Mouse (Mus musculus) E14TG2a.4 (cell line): ENCODE results near the gene Cyp2d9.
"Not testable (repeated sequence)": the region's sequence is repeated elsewhere in the genome, so short reads cannot be mapped to it uniquely, and the experiment has no call there.

Experiments used
- H3K27me3 ChIP-seq: 2 replicates; pipeline ENCODE4 v1.6.1; 2014; ENCODE audit warnings: low read length, control low read depth; ENCODE audit not compliant: insufficient read depth
- H3K36me3 ChIP-seq: 2 replicates; pipeline ENCODE4 v1.6.1; 2014; ENCODE audit warnings: low read length, control low read depth; ENCODE audit not compliant: insufficient read depth
- H3K4me1 ChIP-seq: replicated peaks from 2 replicates; pipeline ENCODE4 v1.6.1; 2014; ENCODE audit warnings: low read depth, low read length, control low read depth
- H3K4me3 ChIP-seq: replicated peaks from 2 replicates; pipeline ENCODE4 v1.5.1; 2014; ENCODE audit warnings: mild to moderate bottlenecking, low read length
- H3K9me3 ChIP-seq: 2 replicates; pipeline ENCODE4 v1.6.1; 2014; ENCODE audit warnings: low read length, control low read depth
- CTCF ChIP-seq: conservative IDR thresholded peaks from 2 replicates; pipeline ENCODE4 v1.5.1; 2014; ENCODE audit warnings: low read length
- NANOG ChIP-seq: IDR thresholded peaks from 2 replicates; pipeline ENCODE4 v1.6.1; 2014; ENCODE audit warnings: borderline replicate concordance, low read length, mixed read lengths
- POU5F1 ChIP-seq: IDR thresholded peaks from 2 replicates; pipeline ENCODE4 v1.6.1; 2014; ENCODE audit warnings: low read length, borderline replicate concordance

Cyp2d9 gene

GRCm38 (mm10) chr15:82433137-82433536 is at the start of gene Cyp2d9:
Gene Cyp2d9 (plus strand): TSS chr15:82433437.
- Histone ChIP-seq H3K27me3 (no peaks in the 10 kb centered on the region), H3K4me1 (no peaks in the 10 kb centered on the region), H3K9me3 (peaks cover 71% of the 10 kb centered on the region), H3K4me3 (no peak within 1 kb of the TSS), H3K36me3 (no peaks in the 10 kb centered on the region)
- no peak for TF ChIP-seq POU5F1
- no peak for TF ChIP-seq NANOG
- TF ChIP-seq CTCF = no peak

DNA sequence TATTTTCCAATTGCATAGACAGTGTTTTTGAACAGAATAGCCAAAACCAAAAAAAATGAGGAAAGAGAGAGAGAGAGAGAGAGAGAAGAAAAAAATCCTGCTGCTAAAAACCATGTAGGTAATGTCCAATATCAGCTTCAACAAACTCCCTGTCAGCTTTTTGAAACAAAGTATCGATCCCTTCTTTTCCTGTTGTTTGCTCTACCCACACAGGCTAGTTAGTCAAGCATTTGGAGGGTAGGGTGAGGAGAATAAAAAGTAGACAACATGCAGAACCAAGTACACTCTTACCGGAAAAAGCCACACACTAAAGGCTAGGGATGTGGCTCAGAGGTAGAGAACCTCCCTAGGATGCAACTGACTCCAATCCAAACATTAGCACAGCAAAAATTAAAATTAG is 47.5 kb upstream of the Cyp2d9 start:
- no peaks in the 10 kb centered on the region for H3K36me3 ChIP-seq
- no peak for TF ChIP-seq POU5F1
- no peak for TF ChIP-seq NANOG
- TF ChIP-seq CTCF = no peak
- no peaks in the 10 kb centered on the region for H3K27me3 ChIP-seq
- no peak overlapping the region for H3K4me3 ChIP-seq
- peaks cover 18% of the 10 kb centered on the region for H3K9me3 ChIP-seq
- H3K4me1 ChIP-seq = 0 out of 2 replicates have a peak, but pooled peaks cover 2% of the 10 kb centered on the region

DNA sequence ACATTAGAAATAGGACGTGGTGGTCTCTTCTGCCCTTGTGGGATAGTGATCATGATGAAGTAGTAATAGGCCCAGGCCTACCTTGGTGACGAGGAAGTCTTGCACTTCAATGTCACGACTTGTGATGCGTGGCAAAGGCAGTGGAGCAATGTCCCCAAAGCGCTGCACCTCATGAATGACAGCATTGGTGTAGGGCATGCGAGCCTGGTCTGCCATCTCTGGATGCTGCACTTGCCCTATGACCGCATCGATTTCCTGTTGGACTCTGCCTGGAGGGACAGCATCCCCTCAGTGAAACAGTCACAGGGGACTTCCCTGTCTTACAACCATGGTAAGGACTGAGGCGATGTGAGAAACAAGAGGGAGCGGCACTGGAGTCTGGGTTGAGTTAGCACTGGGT is 43.3 kb upstream of the Cyp2d9 start:
- H3K36me3 ChIP-seq, H3K27me3 ChIP-seq, H3K4me1 ChIP-seq, H3K4me3 ChIP-seq, H3K9me3 ChIP-seq: not testable (repeated sequence)

GRCm38 (mm10) chr15:82393922-82394321 is 39.3 kb upstream of the Cyp2d9 start, which contains the start of gene Cyp2d11:
Gene Cyp2d11 (minus strand): TSS chr15:82394022.
- not testable (repeated sequence) for H3K27me3 ChIP-seq, H3K4me1 ChIP-seq, H3K36me3 ChIP-seq, H3K9me3 ChIP-seq, H3K4me3 ChIP-seq

DNA sequence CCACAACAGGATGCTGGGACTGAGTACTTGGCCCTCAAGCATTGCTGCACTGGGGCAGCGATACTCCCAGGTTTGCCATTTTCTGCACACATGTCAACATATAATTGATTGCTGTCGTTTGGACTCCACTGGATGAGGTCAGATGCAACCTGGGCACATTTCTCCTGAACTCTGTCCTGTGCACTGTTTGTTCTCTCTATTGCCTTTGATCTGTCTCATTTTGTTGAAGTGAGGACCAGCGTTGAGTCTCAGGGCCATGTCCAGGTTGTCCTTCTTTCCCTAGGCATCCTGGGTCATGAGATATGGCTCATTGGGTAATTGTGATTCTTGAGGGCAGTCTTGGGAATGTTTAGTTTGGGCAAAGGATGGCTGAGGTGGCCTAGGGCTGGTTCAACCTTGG is 37.3 kb upstream of the Cyp2d9 start:
- not testable (repeated sequence) for H3K36me3 ChIP-seq, H3K4me1 ChIP-seq, H3K27me3 ChIP-seq, H3K9me3 ChIP-seq, H3K4me3 ChIP-seq

DNA sequence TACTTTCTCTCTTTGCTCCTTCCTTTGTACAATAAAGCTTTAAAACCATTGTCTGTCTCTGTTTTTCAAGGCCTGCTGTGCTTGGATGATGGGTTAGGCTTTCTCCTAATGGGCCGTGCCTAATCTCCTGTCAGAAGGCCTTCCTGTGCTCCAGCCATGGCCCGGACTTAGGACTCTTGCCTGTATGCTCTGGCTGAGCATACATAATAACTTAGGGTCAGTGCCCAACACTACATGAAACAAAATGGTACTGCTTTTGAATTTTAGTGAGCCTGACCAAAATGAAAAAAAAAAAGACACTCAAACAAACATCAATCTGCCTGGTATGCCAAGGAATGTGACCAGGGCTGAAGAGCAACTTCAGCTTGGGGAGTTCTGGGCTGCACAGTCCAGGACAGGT is 31.7 kb upstream of the Cyp2d9 start:
- no peaks in the 10 kb centered on the region for H3K36me3 ChIP-seq
- H3K4me3 ChIP-seq = no peak overlapping the region
- H3K9me3 ChIP-seq = no peaks in the 10 kb centered on the region
- H3K27me3 ChIP-seq = no peaks in the 10 kb centered on the region; the same call in 1 of the 2 replicates
- no peaks in the 10 kb centered on the region for H3K4me1 ChIP-seq
- TF ChIP-seq CTCF = no peak
- TF ChIP-seq NANOG = no peak
- TF ChIP-seq POU5F1 = no peak

GRCm38 (mm10) chr15:82402106-82402505 is 31.1 kb upstream of the Cyp2d9 start:
- H3K9me3 ChIP-seq = no peaks in the 10 kb centered on the region
- TF ChIP-seq CTCF = no peak
- no peak for TF ChIP-seq NANOG
- TF ChIP-seq POU5F1 = no peak
- no peaks in the 10 kb centered on the region; the same call in 1 of the 2 replicates for H3K27me3 ChIP-seq
- no peaks in the 10 kb centered on the region for H3K4me1 ChIP-seq
- H3K4me3 ChIP-seq = no peak overlapping the region
- H3K36me3 ChIP-seq = no peaks in the 10 kb centered on the region

DNA sequence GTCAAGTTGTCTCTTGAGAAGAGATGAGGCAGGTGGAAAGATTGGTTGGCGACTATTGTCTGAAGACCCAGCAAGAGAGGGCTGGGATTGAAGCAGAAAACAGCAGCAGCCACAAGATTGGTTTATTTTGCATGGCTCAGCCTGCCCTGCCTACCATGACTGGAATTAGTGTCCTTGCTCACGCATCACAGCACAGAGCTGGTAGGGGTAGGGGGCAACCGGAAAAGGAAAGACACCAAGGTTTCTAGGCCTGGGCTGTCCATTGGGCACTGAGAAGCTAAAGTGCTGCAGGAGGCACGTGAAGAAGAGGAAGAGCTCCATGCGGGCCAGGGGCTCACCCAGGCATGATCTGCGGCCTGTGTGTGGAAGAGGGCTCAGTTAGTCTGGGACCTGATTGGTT is 30.5 kb upstream of the Cyp2d9 start:
- TF ChIP-seq POU5F1 (no peak), CTCF (no peak), NANOG (no peak)

DNA sequence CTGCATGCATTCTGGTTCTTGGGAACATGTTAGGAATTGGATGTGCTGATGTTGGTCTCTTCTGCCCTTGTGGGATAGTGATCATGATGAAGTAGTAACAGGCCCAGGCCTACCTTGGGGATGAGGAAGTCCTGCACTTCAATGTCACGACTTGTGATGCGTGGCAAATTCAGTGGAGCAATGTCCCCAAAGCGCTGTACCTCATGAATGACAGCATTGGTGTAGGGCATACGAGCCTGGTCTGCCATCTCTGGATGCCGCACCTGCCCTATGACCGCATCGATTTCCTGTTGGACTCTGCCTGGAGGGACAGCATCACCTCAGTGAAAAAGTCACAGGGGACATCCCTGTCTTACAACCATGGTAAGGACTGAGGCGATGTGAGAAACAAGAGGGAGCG is 29.6 kb upstream of the Cyp2d9 start:
- no peak for TF ChIP-seq POU5F1
- TF ChIP-seq CTCF = no peak
- TF ChIP-seq NANOG = no peak
- no peaks in the 10 kb centered on the region; the same call in 1 of the 2 replicates for H3K27me3 ChIP-seq
- peaks cover 5% of the 10 kb centered on the region for H3K9me3 ChIP-seq
- H3K4me1 ChIP-seq = no peaks in the 10 kb centered on the region
- no peaks in the 10 kb centered on the region for H3K36me3 ChIP-seq
- no peak overlapping the region for H3K4me3 ChIP-seq

More for the DNA sequence above, 30.5 kb upstream of the Cyp2d9 start:
- Histone ChIP-seq H3K36me3 (no peaks in the 10 kb centered on the region), H3K4me1 (no peaks in the 10 kb centered on the region), H3K4me3 (no peak overlapping the region), H3K27me3 (no peaks in the 10 kb centered on the region; the same call in 1 of the 2 replicates), H3K9me3 (no peaks in the 10 kb centered on the region; the same call in 1 of the 2 replicates)

DNA sequence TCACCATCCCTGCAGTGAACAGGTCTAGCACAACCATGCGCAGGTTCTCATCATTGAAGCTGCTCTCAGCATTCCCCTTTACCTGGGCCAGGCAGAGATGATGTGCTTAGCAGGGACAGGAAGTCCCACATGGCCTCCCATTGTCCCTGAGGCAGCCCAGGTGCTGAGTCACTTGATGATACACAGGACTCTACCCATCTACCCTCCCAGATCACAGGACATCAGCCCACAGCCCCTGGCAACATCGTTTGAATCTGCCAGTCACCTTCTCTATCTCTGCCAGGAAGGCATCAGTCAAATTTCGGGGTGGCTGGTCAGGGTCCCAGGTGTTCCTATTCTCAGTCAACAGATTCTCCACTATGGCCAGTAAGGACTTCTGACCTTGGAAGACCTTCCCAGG is 29.1 kb upstream of the Cyp2d9 start:
- TF ChIP-seq POU5F1 = no peak
- no peak for TF ChIP-seq CTCF
- TF ChIP-seq NANOG = no peak
- no peaks in the 10 kb centered on the region for H3K4me1 ChIP-seq
- H3K27me3 ChIP-seq = no peaks in the 10 kb centered on the region; the same call in 1 of the 2 replicates
- no peak overlapping the region for H3K4me3 ChIP-seq
- no peaks in the 10 kb centered on the region for H3K36me3 ChIP-seq
- H3K9me3 ChIP-seq = peaks cover 5% of the 10 kb centered on the region
